Mouse (Mus musculus): ENCODE results near the gene Tnfrsf4.
A peak's percentile ranks its signal among the peaks of the same experiment; 100 is the strongest.

Tnfrsf4 gene

GRCm38 (mm10) chr4:156028580-156028979, 14.9 kb downstream of the Tnfrsf4 start:
- no peak for DNase-seq (ENCODE audit: low read depth, low spot score)

- DNase-seq (ENCODE audit: low read depth, low spot score): peak; percentile 22
Observed at GRCm38 (mm10) chr4:156030651-156031118, 17.0 kb downstream of the Tnfrsf4 start.

GRCm38 (mm10) chr4:156031255-156031592, 17.6 kb downstream of the Tnfrsf4 start:
- DNase-seq (ENCODE audit: low read depth, low spot score): no peak

GRCm38 (mm10) chr4:156031593-156032391, 18.1 kb downstream of the Tnfrsf4 start:
- peak; percentile 95 for DNase-seq (ENCODE audit: low read depth, low spot score)

- DNase-seq (ENCODE audit: low read depth, low spot score): no peak
Observed at GRCm38 (mm10) chr4:156032856-156033255, 19.2 kb downstream of the Tnfrsf4 start.

GRCm38 (mm10) chr4:156033476-156034119, 20.0 kb downstream of the Tnfrsf4 start:
- DNase-seq (ENCODE audit: low read depth, low spot score): peak; percentile 84

GRCm38 (mm10) chr4:156034301-156034700, 20.7 kb downstream of the Tnfrsf4 start:
- DNase-seq (ENCODE audit: low read depth, low spot score): peak; percentile 53

- DNase-seq (ENCODE audit: low read depth, low spot score): peak; percentile 27
Observed at GRCm38 (mm10) chr4:156034901-156035300, 21.3 kb downstream of the Tnfrsf4 start.

GRCm38 (mm10) chr4:156044754-156045153, 31.1 kb downstream of the Tnfrsf4 start:
- DNase-seq (ENCODE audit: low read depth, low spot score): no peak

GRCm38 (mm10) chr4:156049779-156050178, 36.1 kb downstream of the Tnfrsf4 start:
- no peak for DNase-seq (ENCODE audit: low read depth, low spot score)

GRCm38 (mm10) chr4:156050391-156050980, 36.8 kb downstream of the Tnfrsf4 start:
- peak; percentile 49 for DNase-seq (ENCODE audit: low read depth, low spot score)

GRCm38 (mm10) chr4:156053113-156053512, 39.5 kb downstream of the Tnfrsf4 start:
- no peak for DNase-seq (ENCODE audit: low read depth, low spot score)

GRCm38 (mm10) chr4:156054130-156054529, 40.5 kb downstream of the Tnfrsf4 start:
- DNase-seq (ENCODE audit: low read depth, low spot score): no peak

- no peak for DNase-seq (ENCODE audit: low read depth, low spot score)
Observed at GRCm38 (mm10) chr4:156054606-156055005, 41.0 kb downstream of the Tnfrsf4 start.

GRCm38 (mm10) chr4:156055173-156055572, 41.5 kb downstream of the Tnfrsf4 start:
- no peak for DNase-seq (ENCODE audit: low read depth, low spot score)

- DNase-seq (ENCODE audit: low read depth, low spot score): no peak
Observed at GRCm38 (mm10) chr4:156057702-156058101, 44.1 kb downstream of the Tnfrsf4 start.

- DNase-seq (ENCODE audit: low read depth, low spot score): no peak
Observed at GRCm38 (mm10) chr4:156058826-156059225, 45.2 kb downstream of the Tnfrsf4 start.

GRCm38 (mm10) chr4:156059261-156059660, 45.6 kb downstream of the Tnfrsf4 start, which contains the start of gene Ttll10:
Gene Ttll10, minus strand, starts transcription at chr4:156059414.
- DNase-seq (ENCODE audit: low read depth, low spot score): peak; percentile 43

GRCm38 (mm10) chr4:156059713-156060112, 46.1 kb downstream of the Tnfrsf4 start:
- DNase-seq (ENCODE audit: low read depth, low spot score): peak; percentile 71

GRCm38 (mm10) chr4:156063861-156064509, 50.3 kb downstream of the Tnfrsf4 start:
- DNase-seq (ENCODE audit: low read depth, low spot score): peak; percentile 71

GRCm38 (mm10) chr4:156064510-156064897, 50.9 kb downstream of the Tnfrsf4 start:
- DNase-seq (ENCODE audit: low read depth, low spot score): no peak
